Mouse (Mus musculus) E14TG2a.4 (cell line): ENCODE data around the gene Stac3.
A peak's percentile ranks its signal among the peaks of the same experiment; 100 is the strongest.

Source experiments
- H3K27me3 ChIP-seq: 2 replicates; pipeline ENCODE4 v1.6.1; 2014; ENCODE audit warnings: low read length, control low read depth; ENCODE audit not compliant: insufficient read depth
- H3K36me3 ChIP-seq: 2 replicates; pipeline ENCODE4 v1.6.1; 2014; ENCODE audit warnings: low read length, control low read depth; ENCODE audit not compliant: insufficient read depth
- H3K4me1 ChIP-seq: replicated peaks from 2 replicates; pipeline ENCODE4 v1.6.1; 2014; ENCODE audit warnings: low read depth, low read length, control low read depth
- H3K4me3 ChIP-seq: replicated peaks from 2 replicates; pipeline ENCODE4 v1.5.1; 2014; ENCODE audit warnings: mild to moderate bottlenecking, low read length
- H3K9me3 ChIP-seq: 2 replicates; pipeline ENCODE4 v1.6.1; 2014; ENCODE audit warnings: low read length, control low read depth
- CTCF ChIP-seq: conservative IDR thresholded peaks from 2 replicates; pipeline ENCODE4 v1.5.1; 2014; ENCODE audit warnings: low read length
- NANOG ChIP-seq: IDR thresholded peaks from 2 replicates; pipeline ENCODE4 v1.6.1; 2014; ENCODE audit warnings: borderline replicate concordance, low read length, mixed read lengths
- POU5F1 ChIP-seq: IDR thresholded peaks from 2 replicates; pipeline ENCODE4 v1.6.1; 2014; ENCODE audit warnings: low read length, borderline replicate concordance

Stac3 gene

DNA sequence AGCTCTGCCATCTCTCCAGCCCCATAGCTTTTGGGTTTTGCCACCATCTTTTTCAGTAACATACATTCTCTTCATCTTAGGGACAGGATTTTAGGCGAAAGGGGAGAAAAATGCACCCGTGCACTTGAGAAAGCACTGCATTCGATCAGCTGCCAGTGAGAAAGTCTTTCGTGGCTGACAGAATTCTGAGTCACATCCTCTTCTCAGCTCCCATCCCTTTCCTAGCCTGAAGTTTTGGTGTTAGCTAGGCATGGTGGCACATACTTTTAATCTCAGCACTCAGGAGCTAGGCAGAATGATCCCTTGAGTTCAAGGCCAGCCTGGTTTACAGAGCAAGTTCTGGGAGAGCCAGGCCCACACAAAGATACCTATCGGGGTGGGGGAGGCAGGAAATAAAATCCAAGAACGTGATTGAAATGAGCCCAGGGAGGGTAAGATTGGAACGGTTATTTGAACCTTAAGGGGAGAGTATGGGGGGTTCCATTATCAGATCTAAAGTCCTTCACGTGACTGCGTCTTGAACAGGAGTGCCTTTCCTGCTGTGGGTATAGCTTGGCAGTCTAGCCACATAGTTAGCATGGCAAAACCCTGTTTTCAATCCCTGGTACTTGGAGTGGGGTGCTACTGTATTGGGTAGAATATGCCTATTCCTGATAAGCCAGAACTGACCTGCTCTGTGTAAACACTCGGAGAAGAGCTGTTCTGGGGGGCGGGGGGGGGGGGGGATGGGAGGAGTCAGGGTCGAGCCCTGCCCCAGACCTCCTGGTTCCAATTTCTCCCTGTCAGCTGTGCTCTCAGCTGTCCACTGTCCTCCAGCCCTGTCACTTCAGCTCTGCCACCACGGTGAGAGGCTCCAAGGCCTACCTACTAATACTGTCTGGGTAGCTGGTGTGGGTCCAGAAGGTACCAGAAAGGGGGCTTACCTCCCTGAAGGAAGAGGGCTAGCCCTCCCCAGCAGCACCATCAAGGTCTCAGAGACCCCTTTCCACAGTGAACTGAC, at the start of gene Stac3:
TSS of gene Stac3 (plus strand) at position 793 of the 1,000 bp plus-strand sequence.
- peaks cover 31% of the 10 kb centered on the region for H3K36me3 ChIP-seq
- peaks cover 18% of the 10 kb centered on the region; the same call in 1 of the 2 replicates for H3K27me3 ChIP-seq
- H3K4me1 ChIP-seq, result peaks cover 17% of the 10 kb centered on the region
- TF ChIP-seq CTCF, result no peak
- no peak for TF ChIP-seq POU5F1
- no peak for TF ChIP-seq NANOG
- H3K4me3 ChIP-seq, result no peak within 1 kb of the TSS
- H3K9me3 ChIP-seq, result no peaks in the 10 kb centered on the region

DNA sequence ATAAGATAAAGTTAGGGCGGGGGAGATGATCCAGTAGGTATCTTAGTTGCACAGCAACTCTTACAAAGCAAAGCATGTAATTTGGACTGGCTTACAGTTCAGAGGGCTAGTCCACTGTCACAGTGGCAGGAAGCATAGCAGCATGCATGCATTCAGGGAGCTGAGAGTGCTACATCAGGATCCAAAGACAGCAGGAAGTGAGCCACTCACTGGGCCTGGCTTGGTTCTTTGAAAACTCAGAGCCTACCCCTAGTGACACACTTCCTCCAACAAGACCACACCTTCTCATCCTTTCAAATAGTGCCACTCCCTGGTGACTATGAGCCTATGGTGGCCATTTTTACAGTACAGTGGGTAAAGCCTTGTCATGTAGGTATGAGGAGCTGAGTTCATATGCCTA, 47.8 kb upstream of the Stac3 start:
- H3K9me3 ChIP-seq, result no peaks in the 10 kb centered on the region
- H3K36me3 ChIP-seq, result peaks cover 68% of the 10 kb centered on the region
- H3K4me1 ChIP-seq, result peaks cover 6% of the 10 kb centered on the region
- TF ChIP-seq NANOG (no peak), CTCF (no peak), POU5F1 (no peak)
- no peaks in the 10 kb centered on the region for H3K27me3 ChIP-seq
- H3K4me3 ChIP-seq, result no peak overlapping the region

DNA sequence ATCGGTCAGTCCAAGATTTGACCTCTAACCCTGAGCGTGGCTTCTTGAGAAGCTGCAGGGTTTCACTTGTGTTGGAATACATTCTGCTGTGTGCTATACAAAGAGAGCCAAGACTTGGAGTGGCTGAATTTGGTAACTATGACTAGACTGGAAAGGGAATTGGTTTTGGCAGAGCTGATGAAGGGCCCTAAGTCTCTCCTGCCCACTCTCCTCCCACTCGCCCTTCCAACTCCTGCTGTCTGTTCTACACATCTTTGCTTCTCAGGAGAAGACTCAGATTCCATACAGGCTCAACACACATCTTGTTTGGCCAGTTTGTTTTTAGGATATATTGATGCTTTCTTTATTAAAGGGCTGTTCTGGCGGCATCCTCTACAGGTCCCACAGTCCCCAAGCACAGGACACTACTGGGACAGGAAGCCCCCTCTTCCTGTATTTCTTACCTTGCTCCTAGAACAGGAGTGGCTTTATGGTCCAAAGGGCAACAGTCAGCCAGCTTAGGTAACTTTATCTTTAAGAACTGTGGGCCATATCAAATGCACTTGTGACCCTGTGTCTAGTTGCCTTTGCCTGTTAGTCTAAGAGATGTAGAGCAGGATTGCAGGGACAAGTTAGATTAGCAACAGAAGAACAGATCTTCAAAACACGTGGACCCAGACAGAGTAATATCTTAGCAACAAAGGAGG, 38.9 kb upstream of the Stac3 start:
- H3K4me1 ChIP-seq, result no peaks in the 10 kb centered on the region
- H3K36me3 ChIP-seq, result peaks cover 85% of the 10 kb centered on the region
- TF ChIP-seq NANOG, result no peak
- TF ChIP-seq POU5F1, result no peak
- no peak for TF ChIP-seq CTCF
- no peaks in the 10 kb centered on the region for H3K9me3 ChIP-seq
- no peak overlapping the region for H3K4me3 ChIP-seq
- no peaks in the 10 kb centered on the region for H3K27me3 ChIP-seq

DNA sequence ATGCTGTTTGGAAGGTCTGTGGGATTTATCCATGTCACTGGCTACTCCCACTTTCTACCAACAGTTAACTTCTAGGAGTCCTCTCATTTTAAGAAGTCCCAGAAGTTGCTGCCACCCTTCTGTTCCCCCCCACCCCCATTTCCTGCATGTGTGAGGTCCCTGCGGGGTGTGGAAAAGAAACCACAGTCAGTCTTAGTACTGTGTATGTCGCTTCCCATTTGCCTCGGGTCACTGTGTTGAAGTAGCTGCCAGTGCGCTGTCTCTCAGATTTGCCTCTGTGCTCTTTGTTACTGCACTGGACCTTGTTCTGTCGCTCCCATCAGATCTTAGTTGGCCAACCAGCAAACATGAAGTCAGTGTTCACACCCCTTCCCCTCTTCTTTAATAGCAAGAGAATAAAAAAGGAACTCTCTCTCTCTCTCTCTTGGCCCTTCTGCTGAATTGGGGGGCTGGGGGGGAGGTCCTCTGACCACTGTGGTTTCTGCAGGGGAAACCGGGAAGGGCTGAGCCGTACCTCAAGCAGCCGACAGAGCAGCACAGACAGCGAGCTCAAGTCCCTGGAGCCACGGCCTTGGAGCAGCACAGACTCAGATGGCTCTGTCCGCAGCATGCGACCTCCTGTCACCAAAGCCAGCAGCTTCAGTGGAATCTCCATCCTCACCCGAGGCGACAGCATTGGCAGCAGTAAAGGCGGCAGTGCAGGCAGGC, 30.1 kb upstream of the Stac3 start:
- Histone ChIP-seq H3K4me3 (no peak overlapping the region), H3K36me3 (peaks cover 57% of the 10 kb centered on the region), H3K9me3 (no peaks in the 10 kb centered on the region), H3K4me1 (peaks cover 18% of the 10 kb centered on the region), H3K27me3 (no peaks in the 10 kb centered on the region)
- TF ChIP-seq POU5F1, result no peak
- no peak for TF ChIP-seq NANOG
- no peak for TF ChIP-seq CTCF

DNA sequence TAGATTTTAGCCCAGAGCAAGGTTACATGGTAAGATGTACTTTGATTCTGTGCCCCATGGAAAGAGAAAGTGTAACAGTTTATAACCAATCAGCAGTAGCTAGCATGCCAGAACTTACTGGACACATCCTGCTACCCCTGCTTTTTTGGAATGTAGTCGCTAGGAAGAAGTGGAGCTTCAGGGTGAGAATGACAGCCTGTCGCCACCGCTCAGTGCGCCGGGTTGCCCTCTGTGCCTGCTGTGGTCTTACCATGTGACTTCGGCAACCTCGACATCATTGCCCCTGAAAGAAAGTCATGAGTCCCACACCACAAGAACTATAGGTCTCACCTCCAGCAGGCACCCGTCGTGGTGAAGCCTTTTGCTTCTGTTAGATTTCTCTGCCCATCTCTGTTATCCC, 28.8 kb upstream of the Stac3 start:
- Histone ChIP-seq H3K27me3 (no peaks in the 10 kb centered on the region), H3K4me1 (peaks cover 20% of the 10 kb centered on the region), H3K4me3 (no peak overlapping the region), H3K36me3 (peaks cover 68% of the 10 kb centered on the region), H3K9me3 (no peaks in the 10 kb centered on the region)
- no peak for TF ChIP-seq CTCF
- no peak for TF ChIP-seq POU5F1
- TF ChIP-seq NANOG, result no peak

DNA sequence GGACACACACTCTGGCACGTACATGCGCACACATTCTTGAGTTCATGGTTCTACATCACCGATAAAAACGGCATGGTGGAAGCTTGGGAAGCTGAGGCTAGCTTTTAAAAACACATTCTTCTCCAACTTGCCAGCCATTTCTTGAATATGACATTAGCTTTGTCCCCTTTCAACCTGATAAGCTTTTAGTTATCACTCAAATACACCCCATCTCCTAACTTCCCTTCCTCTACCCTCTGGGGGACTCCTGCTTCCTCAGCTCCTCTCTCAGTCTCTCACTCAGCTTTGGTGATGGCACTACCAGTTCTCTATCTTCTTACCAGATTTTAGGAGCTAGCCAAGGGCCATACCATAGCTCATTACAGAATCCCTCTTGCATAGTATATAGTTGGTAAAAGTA, 26.3 kb upstream of the Stac3 start:
- H3K4me3 ChIP-seq, result no peak overlapping the region
- TF ChIP-seq NANOG (no peak), CTCF (no peak)
- H3K36me3 ChIP-seq, result peaks cover 59% of the 10 kb centered on the region
- no peaks in the 10 kb centered on the region for H3K27me3 ChIP-seq
- peaks cover 20% of the 10 kb centered on the region for H3K4me1 ChIP-seq
- H3K9me3 ChIP-seq, result no peaks in the 10 kb centered on the region

DNA sequence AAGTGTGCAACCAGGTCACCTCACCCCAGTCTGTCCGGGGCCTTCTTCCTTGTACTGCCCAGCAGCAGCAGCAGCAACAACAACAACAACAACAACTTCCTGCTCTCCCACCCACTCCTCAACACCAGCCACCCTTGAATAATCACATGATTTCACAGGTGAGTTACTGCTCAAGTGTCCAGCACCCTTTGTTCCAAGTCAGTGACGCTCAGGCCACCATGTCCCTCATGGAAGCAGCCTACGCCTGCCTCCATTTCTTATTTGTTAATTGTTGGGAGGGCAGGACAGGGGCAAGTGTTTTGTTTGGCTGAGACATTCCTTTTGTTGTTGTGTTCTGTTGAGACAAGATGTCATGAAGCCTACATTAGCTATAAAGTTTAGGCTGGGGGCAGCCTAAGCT, 24.9 kb upstream of the Stac3 start:
- Histone ChIP-seq H3K36me3 (peaks cover 60% of the 10 kb centered on the region), H3K27me3 (no peaks in the 10 kb centered on the region), H3K4me3 (no peak overlapping the region), H3K9me3 (no peaks in the 10 kb centered on the region), H3K4me1 (peaks cover 17% of the 10 kb centered on the region)
- TF ChIP-seq NANOG (no peak), POU5F1 (no peak), CTCF (no peak)

DNA sequence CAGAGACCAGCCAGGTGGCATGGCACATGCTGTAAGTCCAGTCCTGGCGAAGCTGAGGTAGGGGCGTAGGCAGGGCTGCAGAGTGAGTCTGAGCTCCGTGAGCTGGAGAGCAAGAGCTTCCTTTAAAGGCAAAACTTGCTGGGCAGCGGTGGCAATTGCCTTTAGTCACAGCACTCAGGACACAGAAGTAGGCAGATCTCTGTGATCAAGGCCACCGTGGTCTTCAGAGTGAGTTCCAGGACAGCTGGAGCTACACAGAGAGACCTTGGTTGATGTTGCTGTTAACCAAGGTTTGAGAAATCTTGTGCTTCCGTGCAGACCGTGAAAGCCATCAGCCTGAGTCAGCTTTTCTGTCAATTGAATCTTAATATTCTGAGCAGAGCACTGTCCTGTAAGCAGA, 24.2 kb upstream of the Stac3 start:
- TF ChIP-seq POU5F1 (no peak), NANOG (no peak), CTCF (no peak)

DNA sequence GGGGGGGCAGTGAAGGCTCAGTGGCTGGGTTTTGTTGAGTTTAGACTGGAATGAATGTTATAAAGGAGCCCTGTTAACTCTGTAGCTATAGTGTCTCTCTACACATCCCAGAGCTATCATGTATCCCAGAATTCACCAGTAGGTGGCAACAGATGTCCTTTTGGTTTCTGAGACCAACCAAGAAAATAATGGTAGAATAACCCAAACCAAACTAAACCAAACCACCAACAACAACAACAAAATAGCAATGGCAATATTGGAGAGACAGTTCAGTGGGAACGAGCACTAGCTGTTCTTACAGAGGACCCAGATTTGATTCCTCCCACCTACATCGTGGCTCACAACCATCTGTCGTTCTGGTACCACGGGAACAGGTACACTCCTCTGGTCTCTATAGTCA, 22.4 kb upstream of the Stac3 start:
- Histone ChIP-seq H3K27me3 (no peaks in the 10 kb centered on the region), H3K36me3 (peaks cover 55% of the 10 kb centered on the region), H3K4me3 (no peak overlapping the region), H3K9me3 (no peaks in the 10 kb centered on the region), H3K4me1 (peaks cover 15% of the 10 kb centered on the region)
- TF ChIP-seq POU5F1 (no peak), CTCF (peak; percentile 46; the same call in 1 of the 2 replicates), NANOG (no peak)

More for the DNA sequence above, 24.2 kb upstream of the Stac3 start:
- no peak overlapping the region for H3K4me3 ChIP-seq
- no peaks in the 10 kb centered on the region for H3K27me3 ChIP-seq
- H3K4me1 ChIP-seq, result peaks cover 15% of the 10 kb centered on the region
- H3K36me3 ChIP-seq, result peaks cover 55% of the 10 kb centered on the region
- H3K9me3 ChIP-seq, result no peaks in the 10 kb centered on the region
